Mouse (Mus musculus) lung, adult 2 months (tissue): ENCODE results near the gene Xxylt1. TPM values are rescaled to one million over a fixed set of nuclear protein-coding genes. Genes with fewer than 3 reads are reported as not detected.
A peak's percentile ranks its signal among the peaks of the same experiment; 100 is the strongest.

Source experiments
- DNase-seq: peaks from one replicate; pipeline ENCODE4 v3.0.0; 2022
- H3K4me1 ChIP-seq: fragments of 200-500 bp; 2 replicates; pipeline ENCODE4 v1.6.1; 2011; ENCODE audit warnings: low read length; ENCODE audit not compliant: control insufficient read depth, insufficient read depth
- H3K4me3 ChIP-seq: fragments of 200-500 bp; replicated peaks from 2 replicates; pipeline ENCODE3; 2011; ENCODE audit warnings: low read depth, mild to moderate bottlenecking, control low read depth, low read length; ENCODE audit errors: extremely low read depth
- CTCF ChIP-seq: fragments of 200-500 bp; IDR thresholded peaks from 2 replicates; pipeline ENCODE4 v1.5.1; 2011; ENCODE audit warnings: mild to moderate bottlenecking, low read length, control low read depth; ENCODE audit not compliant: insufficient read depth
- POLR2A ChIP-seq: fragments of 200-500 bp; IDR thresholded peaks from 2 replicates; pipeline ENCODE4 v1.6.1; 2011; ENCODE audit warnings: low read depth, mild to moderate bottlenecking, control low read depth, low read length, borderline replicate concordance; ENCODE audit errors: extremely low read depth
- WGBS: fragments of 180-500 bp; shearing (Covaris S2); methylation state at CpG from one replicate; pipeline ENCODE4 v1.1.7; 2018; 5-methylcytosine and 5-hydroxymethylcytosine counted together
- polyA plus RNA-seq: library from polyadenylated mRNA; depleted of rRNA; stranded (reverse); fragments of >200 nt; gene quantifications from 2 replicates; pipeline ENCODE4 v1.2.3, GENCODE M21; 2012; rRNA removed

Gene Xxylt1
- polyA plus RNA-seq: 15.8 and 21.9 TPM in 2 replicates

GRCm38 (mm10) chr16:31081125-31081664 is at the start of gene Xxylt1:
Gene Xxylt1 (minus strand): TSS chr16:31081432.
- Histone ChIP-seq H3K4me1 (no peaks in the 10 kb centered on the region), H3K4me3 (peak within 1 kb of the TSS; percentile 96)
- TF ChIP-seq CTCF: no peak
- peak; percentile 44; the same call in 1 of the 2 replicates for TF ChIP-seq POLR2A
- peak; percentile 93 for DNase-seq
- WGBS: under 1% methylated on average over 53 of the region's 54 CpGs

- H3K4me1 ChIP-seq: no peaks in the 10 kb centered on the region; the same call in 1 of the 2 replicates
- DNase-seq: no peak
- H3K4me3 ChIP-seq: no peak overlapping the region
- TF ChIP-seq CTCF: no peak
- no peak for TF ChIP-seq POLR2A
- 78% methylated on average over 5 of the region's 5 CpGs for WGBS
Measured at GRCm38 (mm10) chr16:31128116-31128515, 46.9 kb upstream of the Xxylt1 start.

- no peaks in the 10 kb centered on the region for H3K4me1 ChIP-seq
Measured at GRCm38 (mm10) chr16:31124991-31125390, 43.8 kb upstream of the Xxylt1 start.

GRCm38 (mm10) chr16:31121612-31122011 is 40.4 kb upstream of the Xxylt1 start:
- no peaks in the 10 kb centered on the region for H3K4me1 ChIP-seq
- DNase-seq: no peak
- 94% methylated on average over 6 of the region's 6 CpGs for WGBS
- no peak for TF ChIP-seq POLR2A
- TF ChIP-seq CTCF: no peak
- no peak overlapping the region for H3K4me3 ChIP-seq

More at GRCm38 (mm10) chr16:31124991-31125390, 43.8 kb upstream of the Xxylt1 start:
- H3K4me3 ChIP-seq: no peak overlapping the region
- no peak for DNase-seq
- WGBS: 81% methylated on average over 5 of the region's 5 CpGs
- TF ChIP-seq POLR2A (no peak), CTCF (no peak)

- TF ChIP-seq POLR2A (no peak), CTCF (no peak)
- H3K4me3 ChIP-seq: no peak overlapping the region
Measured at GRCm38 (mm10) chr16:31113596-31113995, 32.4 kb upstream of the Xxylt1 start.

GRCm38 (mm10) chr16:31101352-31101751 is 20.1 kb upstream of the Xxylt1 start:
- H3K4me3 ChIP-seq: no peak overlapping the region
- WGBS: 98% methylated on average over 2 of the region's 2 CpGs
- no peak for DNase-seq
- H3K4me1 ChIP-seq: no peaks in the 10 kb centered on the region
- no peak for TF ChIP-seq CTCF
- TF ChIP-seq POLR2A: no peak

More at GRCm38 (mm10) chr16:31113596-31113995, 32.4 kb upstream of the Xxylt1 start:
- no peak for DNase-seq
- H3K4me1 ChIP-seq: no peaks in the 10 kb centered on the region

- H3K4me3 ChIP-seq: no peak overlapping the region
- TF ChIP-seq POLR2A (no peak), CTCF (no peak)
- 80% methylated on average over 1 of the region's 1 CpGs for WGBS
- no peak for DNase-seq
- H3K4me1 ChIP-seq: no peaks in the 10 kb centered on the region
Measured at GRCm38 (mm10) chr16:31099906-31100305, 18.7 kb upstream of the Xxylt1 start.

- H3K4me3 ChIP-seq: no peak overlapping the region
- 83% methylated on average over 6 of the region's 6 CpGs for WGBS
- TF ChIP-seq POLR2A: no peak
- no peak for TF ChIP-seq CTCF
- H3K4me1 ChIP-seq: no peaks in the 10 kb centered on the region
- no peak for DNase-seq
Measured at GRCm38 (mm10) chr16:31094036-31094435, 12.8 kb upstream of the Xxylt1 start.

GRCm38 (mm10) chr16:31093186-31093585 is 12.0 kb upstream of the Xxylt1 start:
- Histone ChIP-seq H3K4me1 (no peaks in the 10 kb centered on the region), H3K4me3 (no peak overlapping the region)
- no peak for TF ChIP-seq CTCF
- TF ChIP-seq POLR2A: no peak
- 68% methylated on average over 9 of the region's 9 CpGs for WGBS
- DNase-seq: no peak

GRCm38 (mm10) chr16:31081891-31082290 is 659 bp upstream of the Xxylt1 start:
- H3K4me3 ChIP-seq: no peak overlapping the region
- TF ChIP-seq POLR2A: no peak
- TF ChIP-seq CTCF: no peak
- WGBS: 67% methylated on average over 6 of the region's 6 CpGs
- no peaks in the 10 kb centered on the region for H3K4me1 ChIP-seq
- no peak for DNase-seq

- Histone ChIP-seq H3K4me3 (peak overlapping the region; percentile 96), H3K4me1 (no peaks in the 10 kb centered on the region)
- TF ChIP-seq CTCF (no peak), POLR2A (no peak)
- WGBS: under 1% methylated on average over 36 of the region's 36 CpGs
- DNase-seq: peak; percentile 68
Measured at GRCm38 (mm10) chr16:31080573-31081051, 620 bp downstream of the Xxylt1 start.
